Mouse (Mus musculus): ENCODE measurements around the gene Gm45233. TPM values are rescaled to one million over a fixed set of nuclear protein-coding genes. Genes with fewer than 3 reads are reported as not detected.

Gene Gm45233
- polyA plus RNA-seq, 1 experiment = 1.8 TPM

DNA sequence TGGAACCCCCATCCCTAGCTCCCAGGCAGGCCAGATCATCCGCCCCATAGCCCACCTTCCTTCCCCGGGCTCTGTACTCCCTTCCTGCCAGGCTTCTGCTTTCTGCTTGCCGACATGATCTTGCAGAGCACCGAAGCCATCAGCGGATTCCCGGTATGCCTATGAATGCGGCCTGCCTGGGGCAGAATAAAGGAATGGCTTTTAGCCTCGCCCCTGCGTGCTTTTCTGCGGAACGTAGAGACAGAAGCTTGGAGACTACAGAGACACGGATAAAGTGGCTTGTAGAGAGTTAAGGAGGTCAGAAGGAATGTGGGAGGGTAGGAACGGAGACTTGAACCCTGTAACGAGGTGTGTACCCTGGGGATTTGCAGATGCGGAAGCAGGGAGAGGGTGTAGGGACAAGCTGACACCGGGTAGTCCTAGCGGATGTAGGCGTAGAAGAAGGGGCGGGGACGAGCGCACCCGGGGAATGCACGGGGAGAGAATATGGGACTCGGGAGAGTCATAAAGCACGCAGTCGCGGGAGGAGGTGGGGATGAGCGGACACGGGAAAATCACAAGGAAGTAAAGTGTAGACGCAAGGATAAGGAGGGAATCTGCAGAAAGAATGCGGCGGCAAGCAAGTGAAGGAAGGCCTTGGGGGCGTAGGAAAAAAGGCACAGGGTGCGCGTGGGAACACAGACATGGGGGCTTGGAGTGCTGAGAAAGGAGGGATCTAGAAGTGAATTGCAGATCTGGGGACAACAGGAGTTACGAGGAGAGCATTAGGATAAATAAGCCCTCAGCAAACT lies 607 bp upstream of the Gm45233 start:
- TF ChIP-seq CTCF (IDR thresholded peaks at IDR 0.05; ENCODE audit: borderline replicate concordance, control insufficient read depth, extremely low read depth, insufficient read depth, low read length, poor library complexity) (no peak), POLR2A (IDR thresholded peaks at IDR 0.05; ENCODE audit: control insufficient read depth, extremely low read depth, insufficient read depth, low read length, poor library complexity) (0 out of 2 replicates have a peak, but pooled peaks have one; percentile 4)
- Histone ChIP-seq H3K27me3 (ENCODE audit: control insufficient read depth, insufficient read depth, low read length) (no peaks in the 10 kb centered on the region), H3K27ac (ENCODE audit: control insufficient read depth, insufficient read depth, low read length) (peak overlapping the region; percentile 41), H3K4me3 (ENCODE audit: control insufficient read depth, insufficient read depth, low read length) (peak overlapping the region; percentile 74), H3K36me3 (ENCODE audit: control insufficient read depth, insufficient read depth, low read length) (no peaks in the 10 kb centered on the region), H3K4me1 (replicated peaks; ENCODE audit: control insufficient read depth, insufficient read depth, low read length) (peaks cover 24% of the 10 kb centered on the region)
- peak; percentile 83 for DNase-seq
- 1% methylated on average over 36 of the region's 36 CpGs for WGBS

DNA sequence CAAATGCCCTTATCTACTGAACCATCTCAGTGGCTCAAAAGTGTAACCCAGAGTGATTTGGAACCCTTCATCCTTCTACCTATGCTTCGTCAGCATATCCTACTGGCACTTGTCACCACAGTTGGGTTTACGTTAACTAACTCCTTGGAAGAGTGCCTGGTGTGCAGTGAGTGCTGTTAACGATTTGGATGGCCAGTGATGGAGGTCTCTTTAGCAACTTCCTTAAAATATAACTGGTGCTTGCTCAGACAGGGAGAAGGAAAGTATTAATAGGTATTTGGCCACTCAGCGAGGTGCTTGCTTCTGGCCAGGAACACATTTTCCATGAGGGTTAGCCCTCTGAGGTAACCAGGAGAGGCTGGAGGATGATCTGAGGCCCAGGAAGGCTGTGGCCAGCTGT lies 3.9 kb downstream of the Gm45233 start:
- 81% methylated on average over 4 of the region's 4 CpGs for WGBS
- H3K27ac ChIP-seq (ENCODE audit: control insufficient read depth, insufficient read depth, low read length) = no peak overlapping the region

DNA sequence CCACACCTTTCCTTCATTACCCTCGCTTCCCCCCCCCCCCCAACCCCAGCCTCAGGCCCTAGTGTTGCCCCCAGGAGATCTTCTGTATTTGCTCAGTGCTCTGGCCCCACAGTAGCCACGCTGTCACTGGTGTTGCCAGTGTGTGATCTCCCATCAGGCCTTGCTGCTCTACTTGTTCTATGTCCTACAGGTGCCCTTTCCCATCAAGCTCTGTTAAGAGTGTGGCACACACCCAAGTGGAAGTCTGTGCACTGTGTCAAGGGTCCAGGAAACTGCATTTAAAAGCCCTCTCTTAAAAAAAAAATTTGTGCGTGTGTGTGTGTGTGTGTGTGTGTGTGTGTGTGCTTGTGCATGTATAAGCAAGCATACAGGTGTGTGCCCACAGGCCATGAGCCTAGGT lies 4.3 kb downstream of the Gm45233 start:
- Histone ChIP-seq H3K4me3 (ENCODE audit: control insufficient read depth, insufficient read depth, low read length) (no peak overlapping the region), H3K27ac (ENCODE audit: control insufficient read depth, insufficient read depth, low read length) (no peak overlapping the region), H3K27me3 (ENCODE audit: control insufficient read depth, insufficient read depth, low read length) (no peaks in the 10 kb centered on the region), H3K4me1 (replicated peaks; ENCODE audit: control insufficient read depth, insufficient read depth, low read length) (peaks cover 7% of the 10 kb centered on the region), H3K36me3 (ENCODE audit: control insufficient read depth, insufficient read depth, low read length) (no peaks in the 10 kb centered on the region)
- WGBS = 87% methylated on average over 2 of the region's 3 CpGs
- no peak for DNase-seq
- no peak for TF ChIP-seq CTCF (IDR thresholded peaks at IDR 0.05; ENCODE audit: borderline replicate concordance, control insufficient read depth, extremely low read depth, insufficient read depth, low read length, poor library complexity)
- no peak for TF ChIP-seq POLR2A (IDR thresholded peaks at IDR 0.05; ENCODE audit: control insufficient read depth, extremely low read depth, insufficient read depth, low read length, poor library complexity)

More for the DNA sequence above, 3.9 kb downstream of the Gm45233 start:
- no peaks in the 10 kb centered on the region for H3K36me3 ChIP-seq (ENCODE audit: control insufficient read depth, insufficient read depth, low read length)
- no peak for DNase-seq
- TF ChIP-seq POLR2A (IDR thresholded peaks at IDR 0.05; ENCODE audit: control insufficient read depth, extremely low read depth, insufficient read depth, low read length, poor library complexity) (no peak), CTCF (IDR thresholded peaks at IDR 0.05; ENCODE audit: borderline replicate concordance, control insufficient read depth, extremely low read depth, insufficient read depth, low read length, poor library complexity) (no peak)
- no peaks in the 10 kb centered on the region for H3K27me3 ChIP-seq (ENCODE audit: control insufficient read depth, insufficient read depth, low read length)
- H3K4me1 ChIP-seq (replicated peaks; ENCODE audit: control insufficient read depth, insufficient read depth, low read length) = peaks cover 11% of the 10 kb centered on the region
- no peak overlapping the region for H3K4me3 ChIP-seq (ENCODE audit: control insufficient read depth, insufficient read depth, low read length)

DNA sequence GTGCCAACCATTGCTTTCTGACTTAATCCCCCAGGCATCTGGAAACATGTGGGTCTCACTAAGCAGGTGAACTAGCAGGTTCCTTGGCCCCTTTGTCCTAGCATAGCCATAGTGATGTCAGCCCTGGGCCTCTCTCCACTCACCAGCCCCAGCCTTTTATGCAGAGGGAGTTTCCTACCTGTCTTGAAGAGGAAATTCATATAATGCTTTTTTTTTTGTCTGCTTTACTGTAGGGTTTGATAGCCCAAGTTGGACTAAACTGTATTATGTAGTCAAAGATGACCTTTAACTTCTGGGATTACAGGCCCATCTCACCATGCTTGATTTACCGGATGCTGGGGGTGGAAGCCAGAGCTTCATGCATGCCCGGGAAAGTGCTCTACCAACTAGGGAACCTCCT lies 5.9 kb downstream of the Gm45233 start:
- Histone ChIP-seq H3K4me1 (replicated peaks; ENCODE audit: control insufficient read depth, insufficient read depth, low read length) (no peaks in the 10 kb centered on the region), H3K27me3 (ENCODE audit: control insufficient read depth, insufficient read depth, low read length) (no peaks in the 10 kb centered on the region), H3K27ac (ENCODE audit: control insufficient read depth, insufficient read depth, low read length) (no peak overlapping the region), H3K4me3 (ENCODE audit: control insufficient read depth, insufficient read depth, low read length) (no peak overlapping the region), H3K36me3 (ENCODE audit: control insufficient read depth, insufficient read depth, low read length) (no peaks in the 10 kb centered on the region)
- 99% methylated on average over 2 of the region's 2 CpGs for WGBS
- no peak for DNase-seq
- TF ChIP-seq POLR2A (IDR thresholded peaks at IDR 0.05; ENCODE audit: control insufficient read depth, extremely low read depth, insufficient read depth, low read length, poor library complexity) (no peak), CTCF (IDR thresholded peaks at IDR 0.05; ENCODE audit: borderline replicate concordance, control insufficient read depth, extremely low read depth, insufficient read depth, low read length, poor library complexity) (no peak)

DNA sequence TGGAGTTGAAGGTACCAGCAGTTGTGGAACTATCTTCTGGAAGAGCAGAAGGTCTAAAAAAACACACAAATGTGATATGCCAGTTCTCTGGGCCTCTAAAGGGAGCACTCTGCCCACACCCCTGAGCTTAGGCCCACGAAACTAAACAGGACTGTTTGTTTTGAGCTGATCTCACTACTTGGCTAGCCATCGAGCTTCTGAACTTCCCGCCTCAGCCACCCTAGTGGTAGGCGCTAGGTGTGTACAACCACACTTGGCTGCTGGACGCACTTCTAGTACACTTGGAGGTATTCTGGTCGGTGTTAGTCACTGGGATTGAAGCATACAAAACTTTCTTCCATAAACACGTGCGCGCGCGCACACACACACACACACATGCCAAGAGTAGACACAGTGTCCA lies 7.8 kb downstream of the Gm45233 start:
- H3K4me1 ChIP-seq (replicated peaks; ENCODE audit: control insufficient read depth, insufficient read depth, low read length) = no peaks in the 10 kb centered on the region

DNA sequence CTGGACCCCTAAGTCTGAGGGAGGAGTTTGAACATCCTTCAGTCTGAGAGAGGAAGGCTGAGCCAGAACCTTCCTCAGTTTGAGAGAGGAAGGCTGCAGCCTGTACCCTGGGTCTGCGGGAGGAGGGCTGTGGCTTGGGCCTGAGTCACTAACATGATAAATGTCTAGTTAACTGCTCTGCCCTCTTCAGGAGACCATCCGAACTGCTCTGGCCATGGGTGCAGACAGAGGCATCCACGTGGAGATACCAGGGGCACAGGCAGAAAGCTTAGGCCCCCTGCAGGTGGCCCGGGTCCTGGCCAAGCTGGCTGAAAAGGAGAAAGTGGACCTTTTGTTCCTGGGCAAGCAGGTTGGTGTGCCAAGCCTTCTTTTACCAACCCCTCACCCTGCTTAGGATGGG lies 8.7 kb downstream of the Gm45233 start:
- no peak overlapping the region for H3K27ac ChIP-seq (ENCODE audit: control insufficient read depth, insufficient read depth, low read length)
- H3K4me3 ChIP-seq (ENCODE audit: control insufficient read depth, insufficient read depth, low read length) = no peak overlapping the region
- peak; percentile 32 for DNase-seq
- TF ChIP-seq POLR2A (IDR thresholded peaks at IDR 0.05; ENCODE audit: control insufficient read depth, extremely low read depth, insufficient read depth, low read length, poor library complexity) = no peak
- TF ChIP-seq CTCF (IDR thresholded peaks at IDR 0.05; ENCODE audit: borderline replicate concordance, control insufficient read depth, extremely low read depth, insufficient read depth, low read length, poor library complexity) = no peak
- no peaks in the 10 kb centered on the region for H3K4me1 ChIP-seq (replicated peaks; ENCODE audit: control insufficient read depth, insufficient read depth, low read length)
- 21% methylated on average over 4 of the region's 4 CpGs for WGBS
- H3K36me3 ChIP-seq (ENCODE audit: control insufficient read depth, insufficient read depth, low read length) = no peaks in the 10 kb centered on the region
- H3K27me3 ChIP-seq (ENCODE audit: control insufficient read depth, insufficient read depth, low read length) = no peaks in the 10 kb centered on the region

More for the DNA sequence above, 7.8 kb downstream of the Gm45233 start:
- H3K36me3 ChIP-seq (ENCODE audit: control insufficient read depth, insufficient read depth, low read length) = no peaks in the 10 kb centered on the region
- TF ChIP-seq POLR2A (IDR thresholded peaks at IDR 0.05; ENCODE audit: control insufficient read depth, extremely low read depth, insufficient read depth, low read length, poor library complexity) = no peak
- no peak for TF ChIP-seq CTCF (IDR thresholded peaks at IDR 0.05; ENCODE audit: borderline replicate concordance, control insufficient read depth, extremely low read depth, insufficient read depth, low read length, poor library complexity)
- H3K27me3 ChIP-seq (ENCODE audit: control insufficient read depth, insufficient read depth, low read length) = no peaks in the 10 kb centered on the region
- WGBS = 97% methylated on average over 11 of the region's 11 CpGs
- no peak overlapping the region for H3K27ac ChIP-seq (ENCODE audit: control insufficient read depth, insufficient read depth, low read length)
- DNase-seq = no peak
- H3K4me3 ChIP-seq (ENCODE audit: control insufficient read depth, insufficient read depth, low read length) = no peak overlapping the region
